Mouse (Mus musculus) heart, adult 18-20 months (tissue): ENCODE results near the gene Insyn1. TPM values are rescaled to one million over a fixed set of nuclear protein-coding genes. Genes with fewer than 3 reads are reported as not detected.

Experiments used
- DNase-seq, 2 experiments: peaks; one replicate each; pipeline ENCODE4 v3.0.0; 2021 to 2022; ENCODE audit warnings: mixed read lengths in 1 of 2
- total RNA-seq, 2 experiments: library from RNA; stranded (reverse); gene quantifications; 2 replicates each; pipeline ENCODE4 v1.2.3; 2021

Gene Insyn1
- total RNA-seq, 2 experiments from 2014 or later, result 28.2 to 30.7 TPM

DNA sequence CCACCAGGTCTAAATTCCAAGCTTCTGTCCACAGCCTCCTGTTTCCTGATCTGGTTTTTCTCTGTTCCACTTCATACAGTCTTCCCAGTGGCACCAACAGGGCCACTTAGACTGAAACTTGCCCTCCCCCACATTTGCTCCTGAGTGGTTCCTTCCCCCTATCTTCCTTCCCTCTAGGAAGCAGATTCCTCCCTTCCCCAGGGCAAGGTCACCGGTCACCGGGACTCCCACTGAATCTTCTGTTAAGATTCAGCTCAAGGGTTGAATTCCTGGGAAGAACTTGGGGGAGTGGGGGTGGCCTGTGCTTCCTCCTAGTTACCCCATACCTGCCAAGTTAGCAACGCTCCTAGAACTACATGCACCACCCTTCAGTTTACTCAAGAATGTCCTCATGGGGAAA, 1.3 kb upstream of the Insyn1 start:
- DNase-seq, result no peak

DNA sequence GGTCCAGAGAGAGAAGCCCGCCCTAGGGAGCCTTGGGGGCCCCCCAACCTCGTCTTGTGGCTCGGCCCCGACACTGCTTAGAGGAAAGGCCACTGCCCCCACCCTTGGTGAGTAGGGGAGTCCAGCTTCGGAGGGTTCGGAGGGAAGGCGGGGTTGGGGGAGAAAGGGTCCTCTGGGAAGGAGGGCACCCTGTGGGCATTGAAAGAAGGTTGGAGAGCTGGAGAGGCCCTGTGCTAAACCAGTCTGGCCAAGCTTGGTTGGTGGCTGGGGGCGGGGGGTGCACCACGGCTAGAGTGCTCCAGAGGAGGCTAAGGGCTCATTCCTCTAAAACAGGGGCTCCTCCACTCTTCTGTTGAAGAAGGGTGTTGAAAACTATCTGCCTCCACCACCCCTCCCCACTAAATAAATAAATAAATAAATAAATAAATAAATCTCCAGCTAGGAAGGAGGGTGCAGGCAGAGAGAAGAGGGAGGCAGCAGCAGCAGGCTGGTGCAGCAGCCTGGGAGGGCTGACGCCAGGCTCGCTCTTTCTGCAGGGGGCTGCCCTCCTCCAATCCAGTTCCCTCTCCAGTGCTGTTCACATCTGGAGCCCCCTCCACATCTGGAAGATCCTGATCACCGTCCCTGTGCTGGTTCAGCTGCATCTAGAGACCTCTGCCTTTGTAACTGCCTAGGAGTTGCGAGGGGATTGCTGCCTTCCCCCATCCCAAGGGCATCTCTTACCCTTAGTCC, 896 bp downstream of the Insyn1 start:
- no peak for DNase-seq

GRCm38 (mm10) chr9:58489865-58490165, 1.4 kb downstream of the Insyn1 start:
- DNase-seq, result no peak

GRCm38 (mm10) chr9:58490391-58490790, 2.0 kb downstream of the Insyn1 start:
- no peak for DNase-seq

- no peak for DNase-seq
Observed at GRCm38 (mm10) chr9:58495035-58495434, 6.6 kb downstream of the Insyn1 start.

- DNase-seq, result peak in 1 of 2 experiments; percentile 44
Observed at GRCm38 (mm10) chr9:58496470-58497182, 8.2 kb downstream of the Insyn1 start.

DNA sequence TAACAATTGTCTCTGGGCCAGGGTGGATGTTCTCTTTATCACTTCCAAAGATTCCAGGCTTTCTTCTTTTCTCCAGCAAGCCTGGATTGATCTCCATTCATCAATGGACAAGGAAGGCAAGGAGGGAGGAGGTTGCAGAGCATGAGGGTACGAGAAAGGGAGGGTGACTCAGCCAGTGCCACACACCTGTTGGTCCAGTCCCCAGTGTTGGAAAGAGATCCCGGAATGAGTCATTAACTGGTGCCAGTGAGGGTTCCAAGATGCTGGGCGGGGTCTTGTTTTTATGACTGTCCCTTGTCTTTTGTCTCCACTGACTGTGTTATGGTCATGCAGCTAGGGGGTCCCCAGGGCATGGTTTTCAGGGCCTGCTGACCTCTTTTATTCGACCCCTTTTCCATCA, 9.5 kb downstream of the Insyn1 start:
- DNase-seq, result no peak

GRCm38 (mm10) chr9:58500946-58501345, 12.5 kb downstream of the Insyn1 start:
- DNase-seq, result no peak

DNA sequence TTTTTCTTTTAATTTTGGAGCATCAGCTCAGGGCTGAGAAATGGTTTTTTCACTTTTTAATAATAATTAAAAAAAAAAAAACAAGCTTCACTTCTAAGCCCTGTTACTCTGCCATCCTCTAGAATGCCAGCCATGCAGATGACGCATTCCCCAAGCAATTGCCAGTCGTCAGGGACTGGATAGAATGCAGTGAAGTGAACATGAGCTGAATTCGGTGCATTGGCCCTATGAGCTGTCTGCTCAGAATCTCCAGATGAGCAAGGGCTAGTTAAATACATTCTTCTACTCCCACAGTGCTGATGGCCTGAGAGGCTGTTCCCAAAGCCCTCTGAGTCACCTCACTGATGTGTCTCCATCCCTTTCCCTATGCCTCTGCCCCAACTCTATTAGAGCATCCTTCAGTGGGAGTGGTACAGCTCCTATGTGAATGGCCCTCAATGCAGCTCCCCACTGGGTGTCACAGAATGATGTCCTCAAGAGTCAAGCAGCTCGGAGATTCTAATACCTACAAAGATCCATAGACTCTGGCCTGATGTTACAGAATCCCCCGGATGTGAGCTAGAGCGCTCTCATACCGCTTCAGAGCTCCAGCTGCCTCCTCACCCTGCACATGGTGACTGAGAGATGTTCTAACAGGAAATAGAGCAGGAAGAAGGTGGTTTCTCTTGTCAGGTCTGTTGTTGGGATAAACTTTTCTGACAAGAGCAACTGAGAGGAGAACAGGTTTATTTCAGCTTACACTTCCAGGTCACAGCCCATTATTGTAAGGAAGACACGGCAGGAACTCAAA, 19.0 kb downstream of the Insyn1 start:
- DNase-seq, result no peak

DNA sequence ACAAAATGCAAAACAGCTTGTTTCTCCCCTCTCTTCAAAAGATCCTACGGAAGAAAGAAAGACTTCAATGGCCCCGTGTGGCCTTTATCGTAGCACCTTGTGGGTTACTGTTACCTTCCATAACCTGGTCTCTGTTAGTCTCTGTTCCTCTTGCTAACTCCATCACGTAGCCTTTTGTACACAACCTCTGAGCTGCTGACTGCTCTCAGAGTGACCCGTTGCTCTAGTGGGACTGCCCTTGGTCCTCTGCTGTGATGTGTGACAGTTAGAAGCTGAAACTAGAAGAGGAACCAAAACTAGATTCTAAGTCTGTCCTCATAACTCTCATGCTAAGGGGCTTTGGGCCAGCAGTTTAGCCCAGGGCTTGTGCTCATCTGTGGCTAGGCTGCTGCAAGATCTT, 22.0 kb downstream of the Insyn1 start:
- no peak for DNase-seq

- no peak for DNase-seq
Observed at GRCm38 (mm10) chr9:58513749-58514148, 25.3 kb downstream of the Insyn1 start.

DNA sequence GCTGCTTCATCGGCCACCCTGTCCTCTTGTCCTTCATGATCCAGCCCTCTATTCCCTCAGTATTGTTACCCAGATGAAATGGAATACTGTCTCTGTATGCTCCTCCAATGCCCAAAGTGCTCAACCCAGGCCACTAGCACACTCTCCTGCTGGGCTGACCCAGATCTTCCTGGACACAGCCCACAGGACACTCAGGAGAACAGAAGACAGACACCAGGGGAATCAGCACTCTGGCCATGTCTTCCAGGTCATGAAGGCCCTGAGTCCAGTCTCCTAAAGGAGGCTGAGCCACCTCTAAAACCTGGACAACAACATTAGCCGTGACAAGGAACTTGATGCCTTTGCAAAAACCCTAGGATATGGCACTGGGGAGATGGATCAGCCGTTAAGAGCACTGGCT, 28.1 kb downstream of the Insyn1 start:
- no peak for DNase-seq

GRCm38 (mm10) chr9:58517866-58518750, 29.7 kb downstream of the Insyn1 start:
- peak; percentile 49 to 58 for DNase-seq

- DNase-seq, result no peak
Observed at GRCm38 (mm10) chr9:58519953-58520352, 31.6 kb downstream of the Insyn1 start.

GRCm38 (mm10) chr9:58520816-58521581, 32.6 kb downstream of the Insyn1 start:
- DNase-seq, result peak in 1 of 2 experiments; percentile 58

GRCm38 (mm10) chr9:58521883-58522423, 33.5 kb downstream of the Insyn1 start:
- DNase-seq, result peak in 1 of 2 experiments; percentile 30

DNA sequence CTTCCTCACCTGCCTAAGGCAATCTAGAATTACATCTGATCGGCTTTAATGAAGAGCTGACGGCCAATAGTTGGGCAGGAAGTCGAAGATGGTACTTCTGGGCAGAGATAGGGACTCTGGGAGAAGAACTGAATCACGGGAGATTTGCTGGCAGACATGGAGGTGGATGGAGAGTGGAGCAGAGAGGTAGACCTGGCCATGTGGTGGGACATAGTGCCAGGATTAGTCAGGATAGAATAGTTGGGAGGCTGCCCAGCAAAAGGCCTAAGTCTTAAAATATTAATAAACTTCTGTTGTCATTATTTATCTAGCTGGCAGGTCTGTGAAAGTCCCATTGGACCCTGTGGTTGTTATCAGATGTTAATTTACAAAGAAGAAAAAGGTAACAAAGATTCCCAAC, 36.7 kb downstream of the Insyn1 start:
- DNase-seq, result no peak

DNA sequence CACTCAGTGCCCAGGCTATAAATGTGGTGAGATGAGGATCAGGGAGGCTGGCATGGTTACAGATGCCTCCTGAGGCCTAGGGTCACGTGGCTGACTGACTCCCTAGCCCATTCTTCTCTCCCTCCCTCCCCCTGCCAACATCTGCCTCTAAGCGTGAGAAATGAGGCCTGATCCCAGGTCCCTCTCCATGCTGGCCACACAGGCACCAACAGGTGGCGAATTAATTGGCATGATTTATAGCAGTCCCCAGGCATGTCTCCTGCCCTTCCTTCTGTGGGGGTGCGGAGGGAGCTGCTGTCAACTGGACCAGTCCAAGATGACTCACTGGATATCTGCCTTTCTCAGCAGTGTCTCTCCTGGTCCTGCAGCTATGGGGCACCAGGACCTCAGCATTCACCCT, 39.4 kb downstream of the Insyn1 start:
- DNase-seq, result no peak

DNA sequence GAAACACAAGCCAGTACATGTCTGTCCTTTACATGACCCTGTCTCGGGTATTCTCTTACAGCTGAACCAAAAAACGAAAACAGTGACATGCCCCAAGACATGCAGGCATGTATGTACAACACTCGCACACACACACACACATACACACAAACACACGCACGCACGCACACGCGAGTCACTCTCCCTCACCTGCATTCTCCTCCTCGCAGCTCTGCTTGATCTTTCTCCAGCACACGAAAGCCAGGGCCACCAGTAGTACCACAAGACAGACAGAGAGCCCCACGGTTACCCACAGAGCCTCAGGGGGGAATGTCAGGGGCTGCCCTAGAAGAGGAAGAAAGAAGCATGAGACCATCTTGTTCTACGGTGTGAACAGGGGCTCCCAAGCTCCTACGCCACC, 42.0 kb downstream of the Insyn1 start:
- DNase-seq, result no peak

GRCm38 (mm10) chr9:58532236-58532635, 43.8 kb downstream of the Insyn1 start:
- DNase-seq, result no peak

- DNase-seq, result no peak
Observed at GRCm38 (mm10) chr9:58533322-58533721, 44.9 kb downstream of the Insyn1 start.
